Mouse (Mus musculus): ENCODE data around the gene Guca1a. TPM values are rescaled to one million over a fixed set of nuclear protein-coding genes. Genes with fewer than 3 reads are reported as not detected.
A peak's percentile ranks its signal among the peaks of the same experiment; 100 is the strongest.

The Guca1a gene
- polyA plus RNA-seq, 1 experiment from 2014 or later = 0.60 TPM

- no peak overlapping the region for H3K4me3 ChIP-seq (replicated peaks)
- H3K27ac ChIP-seq = no peak overlapping the region
- H3K27me3 ChIP-seq = peaks cover 14% of the 10 kb centered on the region
- peaks cover 17% of the 10 kb centered on the region for H3K4me1 ChIP-seq
- 0 out of 2 replicates have a peak, but pooled peaks have one; percentile 49 for ATAC-seq (ENCODE audit: low FRiP score)
- H3K4me2 ChIP-seq = no peak overlapping the region; the same call in 1 of the 2 replicates
- H3K9me3 ChIP-seq = no peaks in the 10 kb centered on the region
- peaks cover 41% of the 10 kb centered on the region for H3K36me3 ChIP-seq (replicated peaks)
- 14% methylated on average over 4 of the region's 4 CpGs for WGBS
- H3K9ac ChIP-seq = no peak overlapping the region
Measured at GRCm38 (mm10) chr17:47371451-47371850, 28.9 kb downstream of the Guca1a start.

DNA sequence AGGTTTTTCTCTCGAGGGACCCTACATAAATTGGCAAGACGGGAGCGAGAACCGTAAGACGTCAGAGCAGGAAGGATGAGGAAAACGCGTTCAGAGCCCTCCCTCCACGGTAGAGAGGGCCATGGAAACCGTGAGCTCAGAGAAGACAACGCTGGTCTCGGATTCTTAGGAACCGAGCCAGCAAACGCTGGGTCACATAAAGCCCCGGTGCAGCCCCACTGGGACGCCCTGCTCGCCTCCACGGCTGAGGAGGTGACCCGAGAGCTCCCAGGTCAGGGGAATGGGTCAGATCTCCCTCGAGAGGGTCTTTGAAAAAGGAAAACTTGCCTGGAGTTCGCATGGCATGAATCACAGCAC is 31.3 kb downstream of the Guca1a start:
- H3K4me3 ChIP-seq (replicated peaks) = peak overlapping the region; percentile 73
- H3K27ac ChIP-seq = peak overlapping the region; percentile 68; the same call in 1 of the 2 replicates
- H3K36me3 ChIP-seq (replicated peaks) = peaks cover 18% of the 10 kb centered on the region
- peak overlapping the region; percentile 84 for H3K4me2 ChIP-seq
- peak; percentile 63 for ATAC-seq (ENCODE audit: low FRiP score)
- WGBS = 2% methylated on average over 20 of the region's 20 CpGs
- H3K9ac ChIP-seq = peak overlapping the region; percentile 64
- peaks cover 26% of the 10 kb centered on the region for H3K27me3 ChIP-seq
- H3K4me1 ChIP-seq = peaks cover 17% of the 10 kb centered on the region
- H3K9me3 ChIP-seq = no peaks in the 10 kb centered on the region

DNA sequence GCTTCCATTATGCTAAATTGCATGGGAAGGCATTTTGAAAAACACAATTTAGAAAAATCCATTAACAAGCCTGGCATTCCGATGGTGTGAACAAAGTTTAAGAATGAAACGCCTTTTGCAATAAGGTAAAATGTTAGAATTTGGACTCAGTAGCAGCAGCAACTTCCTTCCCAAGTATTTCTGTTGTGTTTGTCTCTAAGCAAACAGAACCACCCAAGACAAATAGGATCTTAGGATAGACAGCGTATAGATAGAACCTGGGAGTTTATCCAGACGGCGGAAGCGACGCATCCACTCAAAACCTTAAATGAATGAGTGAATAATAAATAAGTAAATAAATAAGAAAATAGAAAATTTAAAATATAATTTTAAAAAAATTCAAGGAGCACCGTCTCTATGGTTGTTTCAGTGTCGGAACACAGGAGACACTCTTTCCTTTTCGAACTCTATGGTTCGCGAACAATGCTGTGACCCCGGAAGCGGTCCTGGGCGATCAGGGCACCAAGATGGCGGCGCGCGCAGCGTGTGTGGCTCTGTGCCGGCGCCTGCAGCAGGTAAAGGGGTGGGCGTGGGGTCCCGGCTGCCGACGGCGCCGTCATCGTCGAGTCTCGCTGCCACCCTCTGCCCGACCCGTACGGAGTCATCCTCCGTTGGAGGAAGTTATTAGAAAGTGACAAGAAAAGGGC is 31.8 kb downstream of the Guca1a start, which contains the start of gene Mrps10:
Mrps10 (plus strand) TSS at position 487 of the 686 bp plus-strand sequence.
- Histone ChIP-seq H3K4me1 (peaks cover 17% of the 10 kb centered on the region), H3K27ac (peak within 1 kb of the TSS; percentile 68; the same call in 1 of the 2 replicates), H3K27me3 (peaks cover 26% of the 10 kb centered on the region), H3K4me3 (replicated peaks) (peak within 1 kb of the TSS; percentile 73), H3K9me3 (no peaks in the 10 kb centered on the region), H3K4me2 (peak within 1 kb of the TSS; percentile 84), H3K36me3 (replicated peaks) (peaks cover 13% of the 10 kb centered on the region), H3K9ac (peak within 1 kb of the TSS; percentile 64)
- WGBS = 4% methylated on average over 35 of the region's 35 CpGs
- ATAC-seq (ENCODE audit: low FRiP score) = peak; percentile 94

DNA sequence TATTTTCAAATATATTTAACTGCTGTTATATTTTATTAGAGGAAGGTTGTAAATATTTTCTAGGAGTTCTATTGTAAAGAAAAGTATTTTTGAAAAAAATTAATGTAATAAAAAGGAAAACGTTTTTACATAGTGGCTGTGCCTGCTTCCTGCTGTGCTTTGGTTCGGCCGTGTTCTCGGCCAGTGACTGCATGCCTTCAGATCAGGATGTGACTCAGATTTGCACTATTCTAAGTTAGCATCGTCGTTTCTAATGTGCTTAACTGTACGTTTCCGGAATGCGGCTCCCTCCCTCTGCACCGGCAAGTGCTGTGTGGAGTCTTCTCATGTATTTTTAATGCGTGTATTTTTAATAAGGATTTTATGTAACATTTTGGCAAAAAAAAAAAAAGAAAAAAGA is 39.0 kb downstream of the Guca1a start:
- H3K9me3 ChIP-seq = no peaks in the 10 kb centered on the region
- ATAC-seq (ENCODE audit: low FRiP score) = no peak
- no peak overlapping the region for H3K9ac ChIP-seq
- 88% methylated on average over 11 of the region's 11 CpGs for WGBS
- H3K4me3 ChIP-seq (replicated peaks) = no peak overlapping the region
- H3K4me1 ChIP-seq = no peaks in the 10 kb centered on the region
- peaks cover 11% of the 10 kb centered on the region for H3K27me3 ChIP-seq
- no peak overlapping the region for H3K4me2 ChIP-seq
- peaks cover 32% of the 10 kb centered on the region for H3K36me3 ChIP-seq (replicated peaks)
- H3K27ac ChIP-seq = no peak overlapping the region

- H3K4me1 ChIP-seq = no peaks in the 10 kb centered on the region
- no peak overlapping the region for H3K4me3 ChIP-seq (replicated peaks)
- no peaks in the 10 kb centered on the region; the same call in 1 of the 2 replicates for H3K27me3 ChIP-seq
- no peak overlapping the region for H3K9ac ChIP-seq
- H3K4me2 ChIP-seq = no peak overlapping the region
- H3K9me3 ChIP-seq = no peaks in the 10 kb centered on the region
- WGBS = 24% methylated on average over 6 of the region's 6 CpGs
- peaks cover 46% of the 10 kb centered on the region for H3K36me3 ChIP-seq (replicated peaks)
- no peak overlapping the region for H3K27ac ChIP-seq
- no peak for ATAC-seq (ENCODE audit: low FRiP score)
Measured at GRCm38 (mm10) chr17:47359964-47360363, 40.4 kb downstream of the Guca1a start.

GRCm38 (mm10) chr17:47349721-47350319 is 50.6 kb downstream of the Guca1a start:
- Histone ChIP-seq H3K9ac (no peak overlapping the region), H3K4me3 (replicated peaks) (no peak overlapping the region), H3K36me3 (replicated peaks) (peaks cover 95% of the 10 kb centered on the region), H3K4me1 (no peaks in the 10 kb centered on the region), H3K27me3 (no peaks in the 10 kb centered on the region), H3K4me2 (no peak overlapping the region), H3K27ac (no peak overlapping the region), H3K9me3 (peaks cover 32% of the 10 kb centered on the region)
- no peak for ATAC-seq (ENCODE audit: low FRiP score)
- 83% methylated on average over 3 of the region's 3 CpGs for WGBS

Other genes starting within 250 kb of the Guca1a start
- gene Mrps10, start 31.7 kb downstream of the Guca1a start, polyA plus RNA-seq (2016; fragmentation: Nextera tagmentation; extraction: Ambion mirVana) = 69.2 and 71.3 TPM in 2 replicates
- 0.46 and 0.68 TPM in 2 replicates for gene Guca1b, start 15.2 kb downstream of the Guca1a start, polyA plus RNA-seq (2016; fragmentation: Nextera tagmentation; extraction: Ambion mirVana)
- 0.13 and 0.19 TPM in 2 replicates for gene AI661453, start 36.0 kb upstream of the Guca1a start, polyA plus RNA-seq (2016; fragmentation: Nextera tagmentation; extraction: Ambion mirVana)
- 0.19 and 0.31 TPM in 2 replicates for gene 1700001C19Rik, start 36.8 kb upstream of the Guca1a start, polyA plus RNA-seq (2016; fragmentation: Nextera tagmentation; extraction: Ambion mirVana)
- 31.1 and 32.9 TPM in 2 replicates for gene Taf8, start 101.7 kb upstream of the Guca1a start, polyA plus RNA-seq (2016; fragmentation: Nextera tagmentation; extraction: Ambion mirVana)
- 124 and 137 TPM in 2 replicates for gene Ccnd3, start 104.5 kb upstream of the Guca1a start, polyA plus RNA-seq (2016; fragmentation: Nextera tagmentation; extraction: Ambion mirVana)
- gene Bysl, start 210.9 kb upstream of the Guca1a start, polyA plus RNA-seq (2016; fragmentation: Nextera tagmentation; extraction: Ambion mirVana) = 32.7 and 33.7 TPM in 2 replicates
- 38.5 and 41.5 TPM in 2 replicates for gene Med20, start 211.0 kb upstream of the Guca1a start, polyA plus RNA-seq (2016; fragmentation: Nextera tagmentation; extraction: Ambion mirVana)
- 1.6 and 2.7 TPM in 2 replicates for gene Gm20517, start 211.0 kb upstream of the Guca1a start, polyA plus RNA-seq (2016; fragmentation: Nextera tagmentation; extraction: Ambion mirVana)
- 11.1 and 12.2 TPM in 2 replicates for gene Usp49, start 230.1 kb upstream of the Guca1a start, polyA plus RNA-seq (2016; fragmentation: Nextera tagmentation; extraction: Ambion mirVana)

Measured in forebrain, embryonic 12.5 days (tissue).